Mouse (Mus musculus) Patski (cell line): ENCODE data around the gene Dtnbp1. TPM values are rescaled to one million over a fixed set of nuclear protein-coding genes. Genes with fewer than 3 reads are reported as not detected.

ENCODE experiments used
- ATAC-seq: fragments of 100-300 bp; one replicate; pipeline ENCODE4 v1.8.0; 2021
- CTCF ChIA-PET: fragments of 350-600 bp; sonication (Branson Sonifier 250); formaldehyde crosslinking; loops from one replicate; lab custom pipeline; 2022; ENCODE audit warnings: inconsistent platforms; lab: Charles Lee
- POLR2A ChIA-PET: fragments of 350-600 bp; sonication (Branson Sonifier 250); formaldehyde crosslinking; loops from one replicate; lab custom pipeline; 2022; ENCODE audit warnings: antibody characterized with exemption, inconsistent platforms; lab: Charles Lee
- DNase-seq: peaks from one replicate; pipeline ENCODE4 v3.0.0-alpha.2; 2011; ENCODE audit warnings: low read depth, low spot score
- H3K27me3 ChIP-seq: fragments of 371-371 bp; one replicate; pipeline ENCODE4 v1.5.1; 2021
- CTCF ChIP-seq: fragments of 100-300 bp; IDR thresholded peaks from one replicate; pipeline ENCODE4 v1.5.1; 2021
- in situ Hi-C: fragments of 300-500 bp; cut with MboI; formaldehyde crosslinking; loops from 3 replicates; pipeline ENCODE4 v1.11.1; 2018; ENCODE audit warnings: low pct_unique_long_range_greater_than_20kb, mixed read lengths
- polyA plus RNA-seq: library from polyadenylated mRNA; unstranded; gene quantifications from one replicate; pipeline ENCODE4 v1.2.3, GENCODE M21; 2021

Gene Dtnbp1
- polyA plus RNA-seq, 1 experiment from 2014 or later: 155 TPM

GRCm38 (mm10) chr13:45004987-45005592, 3.1 kb upstream of the Dtnbp1 start:
- DNase-seq: peak; percentile 94
- in situ Hi-C loops: no loop called here
- no peak for TF ChIP-seq CTCF
- H3K27me3 ChIP-seq: no peaks in the 10 kb centered on the region
- ChIA-PET CTCF (interaction anchor here (1.4 to 2.1 kb wide), 2 partner anchors 13 to 473 kb away, joined by 5 to 6 read pairs; no protein-coding TSS in a partner anchor), POLR2A (no interaction called here)
- ATAC-seq: peak; percentile 10

GRCm38 (mm10) chr13:45003026-45003425, 1.1 kb upstream of the Dtnbp1 start:
- POLR2A ChIA-PET: interaction anchor here (0.8 kb wide), 1 partner anchor 22 kb away, joined by 3 read pairs; no protein-coding TSS in a partner anchor
- CTCF ChIA-PET: interaction anchor here (1.0 kb wide), 1 partner anchor 29 kb away, joined by 3 read pairs; no protein-coding TSS in a partner anchor
- H3K27me3 ChIP-seq: no peaks in the 10 kb centered on the region
- in situ Hi-C loops: no loop called here
- DNase-seq (no peak), ATAC-seq (no peak)
- no peak for TF ChIP-seq CTCF

- peak; percentile 56 for DNase-seq
- in situ Hi-C loops: no loop called here
- H3K27me3 ChIP-seq: no peaks in the 10 kb centered on the region
- TF ChIP-seq CTCF: no peak
- ChIA-PET CTCF (interaction anchor here (0.9 to 1.0 kb wide), 2 partner anchors 17 to 23 kb away, joined by 3 to 4 read pairs; no protein-coding TSS in a partner anchor), POLR2A (interaction anchor here (0.5 to 1.1 kb wide), 2 partner anchors 19 to 464 kb away, joined by 3 read pairs; no protein-coding TSS in a partner anchor)
- peak; percentile 56 for ATAC-seq
Measured at GRCm38 (mm10) chr13:45001228-45001910, 578 bp downstream of the Dtnbp1 start.

- ChIA-PET CTCF (interaction anchor here (0.9 to 1.0 kb wide), 2 partner anchors 16 to 24 kb away, joined by 3 to 4 read pairs; no protein-coding TSS in a partner anchor), POLR2A (interaction anchor here (0.5 to 1.1 kb wide), 2 partner anchors 20 to 464 kb away, joined by 3 read pairs; no protein-coding TSS in a partner anchor)
- in situ Hi-C loops: no loop called here
- ATAC-seq (no peak), DNase-seq (no peak)
- peak; percentile 62 for TF ChIP-seq CTCF
- H3K27me3 ChIP-seq: no peaks in the 10 kb centered on the region
Measured at GRCm38 (mm10) chr13:45000836-45001227, 1.1 kb downstream of the Dtnbp1 start.

- in situ Hi-C loops: no loop called here
- TF ChIP-seq CTCF: no peak
- no peak for DNase-seq
- H3K27me3 ChIP-seq: no peaks in the 10 kb centered on the region
- ATAC-seq: no peak
- ChIA-PET CTCF (interaction anchor here (1.8 kb wide), 1 partner anchor 22 kb away, joined by 6 read pairs; no protein-coding TSS in a partner anchor), POLR2A (no interaction called here)
Measured at GRCm38 (mm10) chr13:44999211-44999610, 2.7 kb downstream of the Dtnbp1 start.

GRCm38 (mm10) chr13:44996339-44996738, 5.6 kb downstream of the Dtnbp1 start:
- POLR2A ChIA-PET: no interaction called here
- CTCF ChIA-PET: no interaction called here
- no peak for DNase-seq
- H3K27me3 ChIP-seq: no peaks in the 10 kb centered on the region
- in situ Hi-C loops: no loop called here
- TF ChIP-seq CTCF: no peak
- ATAC-seq: no peak

- no peaks in the 10 kb centered on the region for H3K27me3 ChIP-seq
- CTCF ChIA-PET: interaction anchor here (1.0 kb wide), 1 partner anchor 8 kb away, joined by 4 read pairs; no protein-coding TSS in a partner anchor
- in situ Hi-C loops: no loop called here
- no peak for TF ChIP-seq CTCF
- no peak for DNase-seq
- POLR2A ChIA-PET: no interaction called here
- ATAC-seq: no peak
Measured at GRCm38 (mm10) chr13:44992550-44993205, 9.3 kb downstream of the Dtnbp1 start.

- DNase-seq (no peak), ATAC-seq (no peak)
- ChIA-PET POLR2A (no interaction called here), CTCF (no interaction called here)
- no peaks in the 10 kb centered on the region for H3K27me3 ChIP-seq
- no peak for TF ChIP-seq CTCF
- in situ Hi-C loops: no loop called here
Measured at GRCm38 (mm10) chr13:44991936-44992335, 10.0 kb downstream of the Dtnbp1 start.

- no peaks in the 10 kb centered on the region for H3K27me3 ChIP-seq
- TF ChIP-seq CTCF: no peak
- ATAC-seq (no peak), DNase-seq (no peak)
- in situ Hi-C loops: no loop called here
- ChIA-PET POLR2A (no interaction called here), CTCF (no interaction called here)
Measured at GRCm38 (mm10) chr13:44990073-44990682, 11.8 kb downstream of the Dtnbp1 start.

GRCm38 (mm10) chr13:44986352-44986751, 15.6 kb downstream of the Dtnbp1 start:
- ChIA-PET CTCF (no interaction called here), POLR2A (no interaction called here)
- ATAC-seq (no peak), DNase-seq (no peak)
- H3K27me3 ChIP-seq: no peaks in the 10 kb centered on the region
- in situ Hi-C loops: no loop called here
- no peak for TF ChIP-seq CTCF
